Mouse (Mus musculus) limb, embryonic 10.5 days (tissue): Measurements from ENCODE around the gene Dglucy. TPM values are rescaled to one million over a fixed set of nuclear protein-coding genes. Genes with fewer than 3 reads are reported as not detected.

ENCODE experiments used
- DNase-seq: peaks from one replicate; pipeline ENCODE4 v3.0.0-alpha.2; 2017; ENCODE audit warnings: low spot score
- H3K27ac ChIP-seq: fragments of 300-500 bp; sonication (generic); 2 replicates; pipeline ENCODE4 v1.5.1; 2016; ENCODE audit warnings: mild to moderate bottlenecking
- H3K27me3 ChIP-seq: fragments of 300-500 bp; sonication (generic); 2 replicates; pipeline ENCODE4 v1.6.1; 2016; ENCODE audit warnings: low read depth, mild to moderate bottlenecking; ENCODE audit not compliant: poor library complexity, severe bottlenecking
- H3K36me3 ChIP-seq: fragments of 300-500 bp; sonication (generic); 2 replicates; pipeline ENCODE4 v1.6.1; 2016; ENCODE audit warnings: mild to moderate bottlenecking, moderate library complexity
- H3K4me1 ChIP-seq: fragments of 300-500 bp; sonication (generic); 2 replicates; pipeline ENCODE4 v1.6.1; 2016
- H3K4me3 ChIP-seq: fragments of 300-500 bp; sonication (generic); 2 replicates; pipeline ENCODE4 v1.5.1; 2016; ENCODE audit warnings: mild to moderate bottlenecking, moderate library complexity
- H3K9me3 ChIP-seq: fragments of 300-500 bp; sonication (generic); replicated peaks from 2 replicates; pipeline ENCODE4 v1.6.1; 2016; ENCODE audit warnings: mild to moderate bottlenecking
- WGBS: fragments of 180-500 bp; shearing (Covaris S2); methylation state at CpG from one replicate; pipeline ENCODE4 v1.1.7; 2016; 5-methylcytosine and 5-hydroxymethylcytosine counted together
- polyA plus RNA-seq: library from polyadenylated mRNA; unstranded; fragments of >200 nt; fragmentation: Nextera tagmentation; extraction: Ambion mirVana; gene quantifications from 2 replicates; pipeline ENCODE4 v1.2.1, GENCODE M21; 2016

Gene Dglucy
- polyA plus RNA-seq, 1 experiment from 2014 or later, result 0.41 TPM

DNA sequence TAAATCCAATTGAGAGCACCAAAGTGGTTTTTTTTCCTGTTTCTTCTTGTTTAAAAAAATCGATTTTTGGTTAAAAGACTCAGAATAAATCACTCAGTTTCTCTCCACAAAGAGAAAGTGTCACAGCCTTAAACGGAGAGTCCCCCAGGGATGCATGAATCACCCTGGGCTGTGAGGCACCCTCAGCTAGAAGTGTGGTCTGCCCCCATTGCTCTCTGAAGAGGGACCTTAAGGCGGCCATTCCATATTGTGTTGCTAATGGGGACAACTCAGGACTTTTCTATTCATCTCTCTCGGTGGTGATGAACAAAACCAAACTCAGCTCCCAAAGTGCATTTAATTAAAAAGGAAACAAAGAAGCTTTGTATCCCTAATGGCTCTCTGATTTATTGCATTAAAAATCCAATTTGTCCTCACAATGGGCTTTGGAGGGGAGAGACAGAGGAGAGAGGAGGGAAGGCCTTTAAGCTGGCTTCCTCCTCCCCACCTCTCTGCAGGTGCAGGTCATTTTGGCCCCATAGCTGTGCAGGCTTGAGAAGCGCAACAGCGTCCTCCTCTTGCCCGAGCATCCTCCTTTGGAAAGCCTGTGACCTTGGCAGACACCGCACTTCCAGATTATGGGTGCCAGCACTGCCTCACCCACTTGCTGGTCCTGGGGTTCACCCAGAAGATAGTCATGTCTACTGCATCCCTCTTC, 52.9 kb downstream of the Dglucy start:
- no peak overlapping the region for H3K4me3 ChIP-seq
- 69% methylated on average over 8 of the region's 8 CpGs for WGBS

DNA sequence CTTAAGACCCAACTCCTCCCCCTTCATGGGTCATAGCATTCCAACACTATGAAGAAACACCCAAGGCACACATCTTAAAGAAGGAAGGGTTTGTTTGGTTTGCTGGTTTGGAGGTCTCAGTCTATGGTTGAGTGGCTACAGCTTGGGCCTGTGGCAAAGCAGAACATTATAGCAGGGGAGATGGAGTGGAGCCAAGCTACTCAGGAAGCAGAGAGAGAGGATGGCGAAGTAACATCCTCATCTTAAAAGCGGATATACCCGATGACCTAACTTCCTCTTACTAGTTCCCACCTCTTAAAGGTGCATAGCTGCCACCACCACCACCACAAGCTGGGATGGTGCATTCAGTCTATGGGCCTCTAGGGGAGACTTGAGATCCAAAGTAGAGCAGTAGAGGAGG, 58.4 kb downstream of the Dglucy start:
- no peak for DNase-seq
- 95% methylated on average over 3 of the region's 3 CpGs for WGBS
- no peaks in the 10 kb centered on the region for H3K36me3 ChIP-seq
- H3K9me3 ChIP-seq, result no peaks in the 10 kb centered on the region
- H3K27me3 ChIP-seq, result no peaks in the 10 kb centered on the region
- no peak overlapping the region for H3K4me3 ChIP-seq
- no peak overlapping the region for H3K27ac ChIP-seq
- H3K4me1 ChIP-seq, result no peaks in the 10 kb centered on the region

More for the DNA sequence above, 52.9 kb downstream of the Dglucy start:
- DNase-seq, result no peak
- Histone ChIP-seq H3K4me1 (no peaks in the 10 kb centered on the region), H3K9me3 (no peaks in the 10 kb centered on the region), H3K27me3 (no peaks in the 10 kb centered on the region), H3K27ac (no peak overlapping the region), H3K36me3 (no peaks in the 10 kb centered on the region)

DNA sequence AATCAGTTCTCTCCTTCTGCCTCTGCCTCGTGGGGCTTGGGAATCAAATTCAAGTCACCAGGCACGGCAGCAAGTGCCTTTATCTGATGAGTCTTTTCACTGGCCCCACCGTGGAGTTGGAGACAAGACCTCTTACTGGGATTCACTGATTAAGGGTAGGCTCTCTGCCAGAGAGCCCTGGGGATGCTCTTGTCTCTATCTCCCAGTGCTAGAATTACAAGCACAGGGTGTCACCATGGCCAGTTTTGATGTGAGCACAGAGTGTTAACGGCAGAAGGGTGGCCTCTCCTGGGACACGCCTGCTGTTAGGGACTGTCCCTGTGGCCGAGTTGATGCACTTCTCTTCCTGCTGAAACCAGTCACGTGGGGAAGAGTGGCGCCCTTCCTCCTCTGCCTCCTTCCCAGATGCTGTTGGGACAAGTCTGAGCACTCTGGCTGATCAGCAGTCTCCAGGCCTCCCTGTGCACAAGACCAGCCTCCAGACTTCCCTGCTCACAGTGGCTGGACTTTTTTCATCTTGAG, 60.3 kb downstream of the Dglucy start:
- 43% methylated on average over 8 of the region's 8 CpGs for WGBS
- Histone ChIP-seq H3K9me3 (no peaks in the 10 kb centered on the region), H3K4me3 (no peak overlapping the region), H3K36me3 (no peaks in the 10 kb centered on the region), H3K27me3 (no peaks in the 10 kb centered on the region), H3K27ac (no peak overlapping the region), H3K4me1 (no peaks in the 10 kb centered on the region)
- DNase-seq, result no peak

DNA sequence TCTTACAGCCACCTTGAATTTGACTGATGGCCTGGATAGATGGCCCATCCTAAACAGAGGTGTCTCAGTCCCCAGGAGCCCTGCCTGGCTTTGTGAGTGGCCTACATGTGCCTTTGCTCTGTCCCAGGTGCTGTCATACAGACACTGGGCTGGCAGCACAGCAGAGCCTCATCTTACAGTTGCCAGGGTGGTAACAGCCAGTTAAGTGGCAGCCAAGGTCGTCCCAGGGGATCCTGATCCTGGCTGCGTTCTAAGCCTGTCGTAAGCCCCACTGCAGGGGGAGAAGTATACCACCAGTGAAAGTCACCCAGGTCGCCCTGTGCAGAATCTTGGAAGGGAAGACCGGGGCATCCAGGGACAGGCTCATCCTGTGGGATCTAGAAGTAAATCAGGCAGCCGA, 61.1 kb downstream of the Dglucy start:
- no peaks in the 10 kb centered on the region for H3K27me3 ChIP-seq
- no peaks in the 10 kb centered on the region for H3K36me3 ChIP-seq
- no peak overlapping the region for H3K27ac ChIP-seq
- no peak overlapping the region for H3K4me3 ChIP-seq
- DNase-seq, result no peak
- H3K4me1 ChIP-seq, result no peaks in the 10 kb centered on the region
- WGBS, result 85% methylated on average over 6 of the region's 6 CpGs
- no peaks in the 10 kb centered on the region for H3K9me3 ChIP-seq

DNA sequence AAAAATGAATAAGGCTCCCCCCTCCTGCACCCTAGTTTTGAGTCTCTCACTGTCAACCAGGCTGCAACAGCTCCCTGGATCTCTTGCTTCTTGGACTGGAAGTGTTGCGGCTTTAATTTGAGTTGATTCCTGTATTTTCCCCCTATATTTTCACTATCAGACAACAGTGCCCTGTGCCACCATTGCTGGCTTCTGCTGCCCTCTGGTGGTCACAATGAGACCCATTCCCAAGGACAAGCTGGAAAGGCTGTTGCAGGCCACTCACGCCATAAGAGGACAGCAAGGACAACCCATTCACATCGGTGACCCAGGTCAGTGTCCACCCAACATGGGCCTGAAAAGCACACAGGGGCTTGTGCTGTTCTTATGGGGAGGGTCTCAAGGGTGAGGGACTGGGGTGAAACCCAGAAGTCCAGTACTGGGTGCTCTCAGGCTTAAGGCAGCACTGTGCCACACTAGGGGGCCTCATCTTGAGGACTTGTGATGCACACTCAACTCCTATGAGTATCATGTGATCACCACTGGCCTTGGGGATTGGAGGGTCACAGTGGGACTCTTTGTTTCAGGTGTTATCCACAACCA, 62.4 kb downstream of the Dglucy start:
- 48% methylated on average over 3 of the region's 3 CpGs for WGBS

DNA sequence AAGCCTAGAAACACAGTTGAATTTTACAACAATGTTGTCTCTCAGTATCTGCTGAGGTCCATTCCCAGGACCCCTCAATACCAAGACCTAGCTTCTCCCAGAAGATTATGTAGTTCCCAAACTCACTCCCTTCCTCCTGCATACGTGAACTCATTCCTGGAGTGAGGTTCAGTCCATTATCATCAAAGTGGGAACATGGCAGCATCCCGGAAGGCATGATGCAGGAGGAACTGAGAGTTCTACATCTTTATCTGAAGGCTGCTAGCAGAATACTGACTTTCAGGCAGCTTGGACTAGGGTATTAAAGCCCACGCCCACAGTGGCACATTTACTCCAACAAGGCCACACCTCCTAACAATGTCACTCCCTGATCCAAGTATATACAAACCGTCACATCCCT, 64.3 kb downstream of the Dglucy start:
- no peak for DNase-seq
- no peaks in the 10 kb centered on the region for H3K9me3 ChIP-seq
- WGBS, result 83% methylated on average over 4 of the region's 4 CpGs
- H3K27me3 ChIP-seq, result no peaks in the 10 kb centered on the region
- H3K36me3 ChIP-seq, result no peaks in the 10 kb centered on the region
- no peaks in the 10 kb centered on the region for H3K4me1 ChIP-seq
- no peak overlapping the region for H3K27ac ChIP-seq
- H3K4me3 ChIP-seq, result no peak overlapping the region

More for the DNA sequence above, 62.4 kb downstream of the Dglucy start:
- no peaks in the 10 kb centered on the region for H3K36me3 ChIP-seq
- no peak overlapping the region for H3K27ac ChIP-seq
- no peaks in the 10 kb centered on the region for H3K9me3 ChIP-seq
- no peak overlapping the region for H3K4me3 ChIP-seq
- no peaks in the 10 kb centered on the region for H3K4me1 ChIP-seq
- peak; percentile 90 for DNase-seq
- H3K27me3 ChIP-seq, result no peaks in the 10 kb centered on the region

DNA sequence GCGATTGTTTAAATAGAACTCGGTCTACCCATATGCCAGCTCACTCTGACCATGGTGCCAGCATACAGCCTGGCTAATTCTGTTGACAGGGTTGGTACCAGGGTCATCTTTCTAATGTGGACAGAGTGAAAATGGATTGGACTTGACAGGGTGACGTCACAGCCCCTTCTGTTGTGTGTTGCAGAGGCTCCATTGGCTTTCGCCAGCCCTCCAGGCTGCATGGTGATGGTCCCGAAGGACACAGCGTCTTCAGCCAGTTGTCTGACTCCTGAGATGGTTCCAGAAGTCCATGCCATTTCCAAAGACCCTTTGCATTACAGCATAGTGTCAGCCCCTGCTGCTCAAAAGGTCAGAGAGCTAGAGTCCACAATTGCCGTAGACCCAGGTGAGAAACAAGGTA, 65.7 kb downstream of the Dglucy start:
- Histone ChIP-seq H3K4me3 (no peak overlapping the region), H3K27me3 (no peaks in the 10 kb centered on the region), H3K27ac (no peak overlapping the region), H3K36me3 (no peaks in the 10 kb centered on the region), H3K9me3 (no peaks in the 10 kb centered on the region), H3K4me1 (no peaks in the 10 kb centered on the region)
- no peak for DNase-seq
- 86% methylated on average over 7 of the region's 7 CpGs for WGBS

DNA sequence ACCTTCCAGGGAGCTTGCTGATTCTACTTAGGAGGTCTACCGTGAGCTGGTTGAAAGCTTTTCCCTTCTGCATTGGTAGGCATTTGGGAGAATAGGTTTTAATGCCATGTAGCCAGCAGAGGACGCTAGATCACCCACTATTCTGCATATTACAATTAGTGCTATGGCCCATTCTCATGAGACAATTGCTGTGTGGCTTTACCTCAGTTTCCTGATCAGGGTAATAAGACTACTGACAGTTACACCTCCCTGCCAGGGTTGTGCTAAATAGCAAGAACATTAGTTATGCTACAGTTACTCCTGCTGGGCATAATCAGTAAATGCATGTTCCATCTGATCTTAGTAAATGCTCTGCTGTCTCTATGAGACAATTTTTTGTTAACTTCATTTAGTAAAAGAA, 67.0 kb downstream of the Dglucy start:
- WGBS, result 43% methylated on average over 2 of the region's 2 CpGs
- Histone ChIP-seq H3K4me3 (no peak overlapping the region), H3K27me3 (no peaks in the 10 kb centered on the region), H3K36me3 (no peaks in the 10 kb centered on the region), H3K4me1 (no peaks in the 10 kb centered on the region), H3K9me3 (no peaks in the 10 kb centered on the region), H3K27ac (no peak overlapping the region)
- DNase-seq, result no peak

DNA sequence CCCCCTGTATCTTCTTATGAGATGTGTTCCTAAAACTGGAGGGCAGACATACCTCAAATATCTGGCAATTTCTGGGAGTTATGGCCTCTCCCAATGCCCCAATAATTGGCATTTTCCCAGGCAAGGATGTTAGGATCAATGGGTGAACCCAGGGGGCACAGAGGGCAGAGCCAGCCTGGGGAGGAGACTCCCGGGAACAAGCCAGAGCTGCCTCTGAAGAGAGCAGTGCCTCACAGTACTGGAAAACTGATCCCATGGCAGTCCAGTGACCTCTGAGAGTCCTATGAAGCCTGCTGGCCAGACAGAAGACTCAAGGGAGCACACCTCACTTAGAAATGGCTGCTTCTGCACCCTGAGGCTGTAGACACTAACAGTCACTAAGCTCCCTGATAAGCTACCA, 67.7 kb downstream of the Dglucy start:
- no peak for DNase-seq
- H3K4me1 ChIP-seq, result no peaks in the 10 kb centered on the region
- no peaks in the 10 kb centered on the region for H3K9me3 ChIP-seq
- H3K36me3 ChIP-seq, result no peaks in the 10 kb centered on the region
- no peaks in the 10 kb centered on the region for H3K27me3 ChIP-seq
- 35% methylated on average over 1 of the region's 1 CpGs for WGBS
- no peak overlapping the region for H3K4me3 ChIP-seq
- no peak overlapping the region for H3K27ac ChIP-seq

DNA sequence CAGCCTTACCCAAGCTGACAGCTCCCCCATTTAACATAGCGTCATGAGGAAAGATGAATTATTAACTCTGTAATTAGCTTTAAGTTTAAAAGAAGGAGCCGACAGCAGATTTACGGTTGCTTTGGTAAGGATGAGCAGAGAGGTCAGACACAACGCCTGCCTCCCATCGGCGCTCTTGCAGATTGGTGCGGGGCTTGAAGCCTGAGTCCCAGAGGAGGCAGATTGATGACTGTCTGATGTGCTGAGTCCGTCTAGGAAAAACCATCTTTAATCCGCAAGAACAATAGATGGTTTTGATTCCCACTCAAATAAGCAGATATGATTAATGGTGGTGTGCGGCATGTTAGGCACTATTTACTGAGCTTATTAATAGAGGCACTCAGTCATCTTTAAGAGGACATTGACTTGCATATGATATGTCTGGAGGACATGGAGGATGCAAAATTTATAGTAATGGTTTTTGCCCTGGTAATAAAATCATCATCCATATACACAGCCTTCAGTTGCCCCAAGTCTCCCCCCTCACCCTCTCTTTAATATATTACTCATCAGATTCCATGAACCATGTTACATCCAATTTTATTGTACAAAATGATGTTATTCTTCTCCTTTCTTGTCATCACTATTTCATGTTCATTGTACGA, 68.7 kb downstream of the Dglucy start:
- WGBS, result 66% methylated on average over 11 of the region's 11 CpGs
- H3K27me3 ChIP-seq, result no peaks in the 10 kb centered on the region
- H3K36me3 ChIP-seq, result no peaks in the 10 kb centered on the region
- H3K4me1 ChIP-seq, result no peaks in the 10 kb centered on the region
- H3K9me3 ChIP-seq, result no peaks in the 10 kb centered on the region
- DNase-seq, result no peak
- H3K4me3 ChIP-seq, result no peak overlapping the region
- H3K27ac ChIP-seq, result no peak overlapping the region

DNA sequence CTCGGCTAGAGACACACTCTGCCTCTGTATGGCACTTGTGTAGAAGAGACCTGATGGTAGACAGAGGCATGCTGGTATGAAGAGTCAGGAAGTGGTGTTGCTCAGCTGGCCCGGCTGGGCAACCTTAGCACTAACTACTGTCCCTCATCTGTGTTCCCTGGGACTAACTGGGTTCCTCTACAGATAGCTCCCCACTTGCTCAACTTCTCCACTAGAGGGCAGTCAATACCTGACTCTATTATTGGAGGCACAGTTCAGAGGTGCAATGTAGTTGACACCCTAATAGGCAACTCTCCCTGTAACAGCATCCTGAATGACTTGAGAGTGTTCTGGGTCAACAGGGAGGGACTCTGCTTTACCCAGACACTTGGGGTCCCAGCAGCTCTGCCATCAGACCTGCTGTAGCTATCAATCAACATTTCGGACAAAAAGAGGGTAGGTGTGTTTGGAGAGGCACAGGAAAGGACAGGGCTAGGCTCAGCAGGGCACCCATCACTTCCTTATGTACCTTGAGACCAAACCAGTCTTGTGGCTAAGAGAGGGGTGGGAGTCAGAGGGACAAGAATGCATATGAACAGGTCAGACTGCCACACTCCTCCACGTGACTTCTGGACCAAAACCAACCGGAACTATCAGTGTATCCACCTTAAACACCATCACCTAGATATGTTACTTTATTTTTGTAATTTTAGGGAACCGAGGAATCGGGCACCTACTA, 70.7 kb downstream of the Dglucy start:
- Histone ChIP-seq H3K9me3 (no peaks in the 10 kb centered on the region), H3K36me3 (no peaks in the 10 kb centered on the region), H3K27me3 (no peaks in the 10 kb centered on the region), H3K27ac (no peak overlapping the region), H3K4me3 (no peak overlapping the region), H3K4me1 (no peaks in the 10 kb centered on the region)
- DNase-seq, result peak; percentile 49
- WGBS, result 78% methylated on average over 7 of the region's 7 CpGs

DNA sequence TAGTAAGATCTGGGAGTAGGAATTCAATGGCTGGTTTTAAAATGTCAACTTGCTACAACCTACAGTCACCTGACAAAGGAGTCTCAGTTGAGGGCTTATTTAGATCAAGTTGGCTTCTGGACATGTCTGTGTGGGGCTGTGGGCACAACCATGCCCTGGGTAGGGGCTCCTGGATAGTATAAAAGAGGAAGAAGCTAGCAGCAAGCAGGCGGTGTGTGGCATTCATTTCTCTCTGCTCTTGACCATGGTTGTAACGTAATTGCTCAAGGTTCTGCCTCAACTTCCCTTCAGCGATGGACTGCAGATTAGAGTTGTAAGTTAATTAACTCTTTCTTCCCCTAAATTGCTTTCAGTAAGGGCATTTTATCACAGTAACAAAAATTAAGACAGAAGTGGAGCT, 73.5 kb downstream of the Dglucy start:
- Histone ChIP-seq H3K27ac (no peak overlapping the region), H3K4me1 (no peaks in the 10 kb centered on the region), H3K27me3 (no peaks in the 10 kb centered on the region), H3K4me3 (no peak overlapping the region), H3K36me3 (no peaks in the 10 kb centered on the region), H3K9me3 (no peaks in the 10 kb centered on the region)
- 81% methylated on average over 3 of the region's 3 CpGs for WGBS
- DNase-seq, result no peak

DNA sequence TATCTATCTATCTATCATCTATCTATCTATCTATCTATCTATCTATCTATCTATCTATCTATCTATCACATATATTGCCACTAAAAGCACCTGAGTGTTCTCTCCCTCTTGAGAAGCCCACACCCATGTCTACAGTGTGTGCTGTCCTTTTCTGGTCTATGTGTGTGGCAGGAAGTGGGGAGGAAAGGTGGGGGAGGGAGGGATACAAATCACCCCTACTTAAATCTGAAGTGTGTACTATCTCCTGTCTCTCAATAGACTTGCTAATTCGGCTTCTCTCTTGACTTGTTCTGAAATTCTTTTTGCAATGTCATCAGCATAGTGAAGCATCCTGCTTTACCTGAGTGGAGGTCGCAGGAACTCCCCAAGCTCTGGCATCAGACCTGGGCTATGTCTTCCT, 77.5 kb downstream of the Dglucy start:
- no peak for DNase-seq
- WGBS, result 86% methylated on average over 2 of the region's 2 CpGs
- H3K27ac ChIP-seq, result no peak overlapping the region
- no peaks in the 10 kb centered on the region for H3K36me3 ChIP-seq
- peaks cover 3% of the 10 kb centered on the region; the same call in 1 of the 2 replicates for H3K4me1 ChIP-seq
- no peak overlapping the region for H3K4me3 ChIP-seq
- no peaks in the 10 kb centered on the region for H3K9me3 ChIP-seq
- H3K27me3 ChIP-seq, result no peaks in the 10 kb centered on the region
